Mouse (Mus musculus): Measurements from ENCODE around the gene Ifnab. TPM values are rescaled to one million over a fixed set of nuclear protein-coding genes. Genes with fewer than 3 reads are reported as not detected.

Ifnab gene
- polyA plus RNA-seq, 1 experiment, result not detected

GRCm38 (mm10) chr4:88714281-88714680 lies 23.1 kb upstream of the Ifnab start:
- Histone ChIP-seq H3K4me3 (ENCODE audit: insufficient read depth, low read length) (no peak overlapping the region), H3K27ac (ENCODE audit: insufficient read depth, low read depth, low read length) (peak overlapping the region; percentile 29; the same call in 1 of the 2 replicates), H3K4me1 (ENCODE audit: control insufficient read depth, insufficient read depth, low read length) (peaks cover 28% of the 10 kb centered on the region)
- no peak for TF ChIP-seq POLR2A (IDR thresholded peaks at IDR 0.05; ENCODE audit: borderline replicate concordance, low read depth, low read length)
- TF ChIP-seq CTCF (IDR thresholded peaks at IDR 0.05; ENCODE audit: low read depth, low read length), result no peak

DNA sequence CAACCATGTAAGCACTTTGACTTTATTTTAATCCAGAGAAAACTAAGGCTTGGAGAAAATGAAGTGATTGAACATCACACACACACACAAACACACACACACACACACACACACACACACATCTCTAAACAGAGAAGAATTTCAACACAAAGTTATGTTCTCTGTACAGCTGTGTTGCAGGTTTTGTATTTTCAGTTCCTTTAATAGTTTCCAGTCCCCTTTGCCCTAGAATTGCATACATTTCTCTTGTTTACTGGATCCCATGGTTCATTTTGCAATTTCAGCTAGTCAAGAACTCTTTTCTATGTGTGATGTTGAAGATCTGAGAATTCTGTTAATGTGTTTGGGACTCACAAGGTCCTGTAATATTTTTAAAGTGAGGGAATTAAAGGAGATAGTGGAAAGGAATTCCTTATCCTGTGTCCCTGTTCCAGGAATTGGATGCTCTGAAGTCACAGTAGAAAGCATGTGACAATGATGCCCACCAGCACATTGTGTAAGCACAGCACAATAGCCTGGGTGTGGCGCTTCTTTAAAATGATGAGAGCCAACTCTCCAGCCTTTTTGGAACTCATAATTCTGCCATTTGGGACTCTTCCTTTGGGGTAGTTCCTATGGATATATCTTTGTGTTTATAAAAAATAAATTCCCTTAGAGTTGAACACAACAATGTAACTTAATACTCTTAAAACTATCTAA lies 16.1 kb upstream of the Ifnab start:
- Histone ChIP-seq H3K27ac (ENCODE audit: insufficient read depth, low read depth, low read length) (peak overlapping the region; percentile 91), H3K4me1 (ENCODE audit: control insufficient read depth, insufficient read depth, low read length) (peaks cover 31% of the 10 kb centered on the region), H3K4me3 (ENCODE audit: insufficient read depth, low read length) (no peak overlapping the region)
- TF ChIP-seq CTCF (IDR thresholded peaks at IDR 0.05; ENCODE audit: low read depth, low read length) (no peak), POLR2A (IDR thresholded peaks at IDR 0.05; ENCODE audit: borderline replicate concordance, low read depth, low read length) (no peak)

DNA sequence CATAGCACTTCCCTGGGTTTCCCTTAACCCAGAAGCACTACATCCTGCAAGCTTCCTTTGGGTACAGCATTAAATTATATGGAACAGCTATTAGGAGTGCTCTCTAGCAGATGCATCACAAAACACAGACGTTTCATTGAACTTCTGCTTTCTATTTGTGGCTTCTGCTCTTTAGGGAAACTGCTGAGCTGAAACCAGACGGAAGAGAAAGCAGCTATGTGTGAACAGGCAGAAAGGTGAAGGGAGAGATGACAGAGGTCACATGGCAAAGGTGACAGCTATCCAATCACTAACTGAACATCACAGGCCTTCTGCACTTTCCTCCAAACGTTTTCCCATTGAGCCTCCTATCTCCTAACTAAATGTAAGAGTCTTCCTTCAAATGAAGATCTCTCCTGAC lies 14.8 kb upstream of the Ifnab start:
- Histone ChIP-seq H3K4me1 (ENCODE audit: control insufficient read depth, insufficient read depth, low read length) (peaks cover 42% of the 10 kb centered on the region), H3K27ac (ENCODE audit: insufficient read depth, low read depth, low read length) (peak overlapping the region; percentile 70), H3K4me3 (ENCODE audit: insufficient read depth, low read length) (no peak overlapping the region)
- TF ChIP-seq POLR2A (IDR thresholded peaks at IDR 0.05; ENCODE audit: borderline replicate concordance, low read depth, low read length) (no peak), CTCF (IDR thresholded peaks at IDR 0.05; ENCODE audit: low read depth, low read length) (no peak)

DNA sequence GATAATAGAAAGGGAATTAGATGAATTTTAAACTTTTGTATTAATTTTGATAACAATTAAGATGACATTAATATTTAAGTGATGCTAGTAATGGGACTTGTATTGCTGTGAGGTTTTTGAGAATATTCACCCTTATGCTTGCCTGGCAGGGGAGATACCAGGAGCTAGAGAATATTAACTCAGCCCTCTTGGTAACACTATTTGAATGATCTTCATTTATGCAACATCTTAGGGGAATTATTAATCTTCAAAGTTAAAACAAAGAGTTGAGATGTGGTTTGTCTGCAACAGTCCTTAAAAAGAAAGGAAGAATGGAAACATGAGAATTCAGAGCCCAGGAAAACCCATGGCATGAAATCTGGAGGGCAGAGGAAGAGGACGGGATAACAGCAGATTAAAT lies 8.1 kb upstream of the Ifnab start:
- H3K4me1 ChIP-seq (ENCODE audit: control insufficient read depth, insufficient read depth, low read length), result peaks cover 39% of the 10 kb centered on the region
- no peak overlapping the region for H3K27ac ChIP-seq (ENCODE audit: insufficient read depth, low read depth, low read length)

GRCm38 (mm10) chr4:88698781-88699180 lies 7.6 kb upstream of the Ifnab start:
- TF ChIP-seq POLR2A (IDR thresholded peaks at IDR 0.05; ENCODE audit: borderline replicate concordance, low read depth, low read length) (no peak), CTCF (IDR thresholded peaks at IDR 0.05; ENCODE audit: low read depth, low read length) (no peak)
- no peak overlapping the region for H3K4me3 ChIP-seq (ENCODE audit: insufficient read depth, low read length)
- peaks cover 42% of the 10 kb centered on the region for H3K4me1 ChIP-seq (ENCODE audit: control insufficient read depth, insufficient read depth, low read length)
- peak overlapping the region; percentile 64 for H3K27ac ChIP-seq (ENCODE audit: insufficient read depth, low read depth, low read length)

More for the DNA sequence above, 8.1 kb upstream of the Ifnab start:
- no peak for TF ChIP-seq CTCF (IDR thresholded peaks at IDR 0.05; ENCODE audit: low read depth, low read length)
- TF ChIP-seq POLR2A (IDR thresholded peaks at IDR 0.05; ENCODE audit: borderline replicate concordance, low read depth, low read length), result no peak
- H3K4me3 ChIP-seq (ENCODE audit: insufficient read depth, low read length), result no peak overlapping the region

- peaks cover 44% of the 10 kb centered on the region for H3K4me1 ChIP-seq (ENCODE audit: control insufficient read depth, insufficient read depth, low read length)
- H3K27ac ChIP-seq (ENCODE audit: insufficient read depth, low read depth, low read length), result no peak overlapping the region
- no peak overlapping the region for H3K4me3 ChIP-seq (ENCODE audit: insufficient read depth, low read length)
- TF ChIP-seq POLR2A (IDR thresholded peaks at IDR 0.05; ENCODE audit: borderline replicate concordance, low read depth, low read length) (no peak), CTCF (IDR thresholded peaks at IDR 0.05; ENCODE audit: low read depth, low read length) (no peak)
Measured at GRCm38 (mm10) chr4:88697753-88698152, 6.6 kb upstream of the Ifnab start.

DNA sequence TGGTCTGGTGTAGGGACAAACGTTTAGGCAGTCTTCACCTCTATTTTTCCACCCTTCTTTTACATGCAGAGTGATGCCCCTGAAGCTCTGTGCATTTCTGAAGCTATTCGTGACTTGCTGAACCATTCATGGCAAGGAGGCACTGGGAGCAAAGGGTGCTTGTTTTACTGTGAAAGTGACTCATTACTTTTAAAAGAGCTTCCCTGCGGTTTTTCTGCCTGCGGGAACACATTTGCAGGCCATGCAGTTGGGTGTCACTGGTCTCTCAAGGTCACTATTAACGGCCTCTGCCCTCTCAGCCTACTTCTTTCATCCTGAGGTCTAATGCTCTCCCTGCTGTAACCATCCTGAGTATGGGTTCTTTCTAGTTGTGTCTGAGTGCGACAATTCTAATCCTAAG lies 5.9 kb upstream of the Ifnab start:
- peaks cover 38% of the 10 kb centered on the region for H3K4me1 ChIP-seq (ENCODE audit: control insufficient read depth, insufficient read depth, low read length)
- TF ChIP-seq CTCF (IDR thresholded peaks at IDR 0.05; ENCODE audit: low read depth, low read length), result no peak
- TF ChIP-seq POLR2A (IDR thresholded peaks at IDR 0.05; ENCODE audit: borderline replicate concordance, low read depth, low read length), result no peak
- H3K4me3 ChIP-seq (ENCODE audit: insufficient read depth, low read length), result no peak overlapping the region
- H3K27ac ChIP-seq (ENCODE audit: insufficient read depth, low read depth, low read length), result no peak overlapping the region

- H3K27ac ChIP-seq (ENCODE audit: insufficient read depth, low read depth, low read length), result no peak overlapping the region
- H3K4me1 ChIP-seq (ENCODE audit: control insufficient read depth, insufficient read depth, low read length), result peaks cover 31% of the 10 kb centered on the region
- TF ChIP-seq CTCF (IDR thresholded peaks at IDR 0.05; ENCODE audit: low read depth, low read length) (peak; percentile 74), POLR2A (IDR thresholded peaks at IDR 0.05; ENCODE audit: borderline replicate concordance, low read depth, low read length) (no peak)
- no peak overlapping the region for H3K4me3 ChIP-seq (ENCODE audit: insufficient read depth, low read length)
Measured at GRCm38 (mm10) chr4:88696237-88696884, 5.2 kb upstream of the Ifnab start.

DNA sequence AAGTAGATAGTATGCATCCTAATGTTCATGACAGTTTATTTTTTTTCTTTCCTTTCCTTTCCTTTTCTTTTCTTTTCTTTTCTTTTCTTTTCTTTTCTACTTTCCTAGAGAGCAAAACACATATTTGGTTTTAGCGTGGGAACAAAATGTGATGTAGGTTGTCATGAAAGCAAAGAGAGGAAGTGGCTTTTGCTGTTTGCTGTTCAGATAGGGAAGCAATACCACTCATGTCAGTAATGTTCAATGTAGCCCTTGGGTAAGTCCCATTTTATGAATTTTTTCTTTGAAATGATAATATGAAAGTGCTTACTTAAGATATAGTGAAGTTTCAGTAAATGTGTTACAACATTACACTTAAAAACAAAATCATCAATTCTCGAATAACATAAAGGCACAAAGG lies 2.2 kb upstream of the Ifnab start:
- H3K4me1 ChIP-seq (ENCODE audit: control insufficient read depth, insufficient read depth, low read length), result peaks cover 18% of the 10 kb centered on the region

GRCm38 (mm10) chr4:88692537-88692936 lies 1.4 kb upstream of the Ifnab start:
- no peak overlapping the region for H3K27ac ChIP-seq (ENCODE audit: insufficient read depth, low read depth, low read length)
- H3K4me1 ChIP-seq (ENCODE audit: control insufficient read depth, insufficient read depth, low read length), result peaks cover 11% of the 10 kb centered on the region
- no peak for TF ChIP-seq CTCF (IDR thresholded peaks at IDR 0.05; ENCODE audit: low read depth, low read length)
- no peak overlapping the region for H3K4me3 ChIP-seq (ENCODE audit: insufficient read depth, low read length)

More for the DNA sequence above, 2.2 kb upstream of the Ifnab start:
- TF ChIP-seq POLR2A (IDR thresholded peaks at IDR 0.05; ENCODE audit: borderline replicate concordance, low read depth, low read length) (no peak), CTCF (IDR thresholded peaks at IDR 0.05; ENCODE audit: low read depth, low read length) (no peak)
- H3K4me3 ChIP-seq (ENCODE audit: insufficient read depth, low read length), result no peak overlapping the region
- H3K27ac ChIP-seq (ENCODE audit: insufficient read depth, low read depth, low read length), result no peak overlapping the region
